Comparison of ENCODE assay signal across 22 mouse cellular contexts in genomic region chr19:55739713-55740112, GRCm38 (mm10). TPM values are rescaled to one million over a fixed set of nuclear protein-coding genes. Genes with fewer than 3 reads are reported as not detected.
DNase-seq lines count a peak whose midpoint lies in the region; ATAC-seq and TF ChIP-seq lines count a peak whose summit lies in the region.
"Had no signal": no experiment of that assay in that cellular context is flagged by ENCODE, and none has a peak within 500 bp of the region (broad histone marks: within the 10 kb centered on the region; RNA-seq: fewer than 3 reads in every experiment).

No protein-coding gene starts in this region.

- no peak overlapping the region for H3K4me3 ChIP-seq in forebrain, embryonic 14.5 days (ENCODE audit: low read depth, low read length)
- no peak overlapping the region for H3K4me3 ChIP-seq in forebrain, embryonic 16.5 days (replicated peaks; ENCODE audit: low read length)
- no peak overlapping the region for H3K4me3 ChIP-seq in midbrain, embryonic 10.5 days
- H3K4me3 ChIP-seq in midbrain, embryonic 11.5 days (ENCODE audit: low read depth, low read length), result no peak overlapping the region
- H3K4me3 ChIP-seq in midbrain, embryonic 13.5 days (replicated peaks), result no peak overlapping the region
- no peak overlapping the region for H3K4me3 ChIP-seq in midbrain, postnatal 0 days (ENCODE audit: low read depth, low read length)
- H3K4me3 ChIP-seq: embryonic facial prominence, embryonic 15.5 days; erythroblast, embryonic 14.5 days; forebrain, embryonic 10.5 days; forebrain, embryonic 15.5 days; heart, adult 2 months; heart, embryonic 15.5 days; hindbrain, embryonic 13.5 days had no signal

- peak; percentile 50 for DNase-seq in forebrain, embryonic 14.5 days (ENCODE audit: low spot score)
- no peak for DNase-seq in midbrain, embryonic 10.5 days (ENCODE audit: low spot score)
- no peak for DNase-seq in midbrain, embryonic 11.5 days (ENCODE audit: low spot score, missing footprints)
- no peak for DNase-seq in midbrain, postnatal 0 days (ENCODE audit: low spot score)
- DNase-seq in kidney, postnatal 4 days, result no peak
- no peak for DNase-seq in layer of hippocampus, postnatal 14 days (ENCODE audit: low spot score in 2 of 2)
- DNase-seq: adrenal gland, postnatal 10 days; cerebellum, adult 11-12 months; cerebellum, adult 9-10 months; cerebellum, postnatal 25 days; gastrocnemius, postnatal 14 days; heart, adult 2 months; heart, postnatal 14 days had no signal

- H3K27ac ChIP-seq in forebrain, embryonic 14.5 days (ENCODE audit: low read depth, low read length), result no peak overlapping the region
- no peak overlapping the region for H3K27ac ChIP-seq in forebrain, embryonic 16.5 days (ENCODE audit: low read length)
- 0 out of 2 replicates have a peak overlapping the region, but pooled peaks have one; percentile 13 for H3K27ac ChIP-seq in midbrain, embryonic 10.5 days (replicated peaks)
- H3K27ac ChIP-seq in midbrain, embryonic 11.5 days (ENCODE audit: low read depth, low read length), result no peak overlapping the region
- H3K27ac ChIP-seq in midbrain, embryonic 13.5 days, result peak overlapping the region; percentile 98
- H3K27ac ChIP-seq in midbrain, postnatal 0 days (ENCODE audit: low read depth, low read length), result 0 out of 2 replicates have a peak overlapping the region, but pooled peaks have one; percentile 1
- H3K27ac ChIP-seq: forebrain, embryonic 15.5 days; hindbrain, embryonic 13.5 days had no signal

- TF ChIP-seq CTCF in midbrain, postnatal 0 days (IDR thresholded peaks at IDR 0.05), result no peak

- WGBS in forebrain, embryonic 14.5 days, result 10% methylated on average over 4 of the region's 4 CpGs
- WGBS in forebrain, embryonic 16.5 days, result 17% methylated on average over 4 of the region's 4 CpGs
- 48% methylated on average over 4 of the region's 4 CpGs for WGBS in midbrain, embryonic 10.5 days
- 39% methylated on average over 4 of the region's 4 CpGs for WGBS in midbrain, embryonic 11.5 days
- WGBS in midbrain, embryonic 13.5 days, result 22% methylated on average over 4 of the region's 4 CpGs
- WGBS in midbrain, postnatal 0 days, result 20% methylated on average over 4 of the region's 4 CpGs

- no peaks in the 10 kb centered on the region for H3K27me3 ChIP-seq in forebrain, embryonic 14.5 days (replicated peaks; ENCODE audit: control insufficient read depth, insufficient read depth, low read length)
- no peaks in the 10 kb centered on the region for H3K27me3 ChIP-seq in forebrain, embryonic 16.5 days (replicated peaks; ENCODE audit: control insufficient read depth, insufficient read depth, low read length)
- no peaks in the 10 kb centered on the region for H3K27me3 ChIP-seq in midbrain, embryonic 10.5 days (ENCODE audit: low read depth, poor library complexity, severe bottlenecking)
- H3K27me3 ChIP-seq in midbrain, embryonic 11.5 days (ENCODE audit: control insufficient read depth, insufficient read depth, low read length), result no peaks in the 10 kb centered on the region
- no peaks in the 10 kb centered on the region for H3K27me3 ChIP-seq in midbrain, embryonic 13.5 days
- H3K27me3 ChIP-seq in midbrain, postnatal 0 days (ENCODE audit: insufficient read depth, low read length), result no peaks in the 10 kb centered on the region
- H3K27me3 ChIP-seq: embryonic facial prominence, embryonic 15.5 days; forebrain, embryonic 15.5 days; heart, embryonic 15.5 days had no signal

- ATAC-seq in forebrain, embryonic 14.5 days, result no peak
- ATAC-seq in forebrain, embryonic 16.5 days, result no peak
- no peak for ATAC-seq in midbrain, embryonic 11.5 days (ENCODE audit: low FRiP score)
- no peak for ATAC-seq in midbrain, embryonic 13.5 days
- ATAC-seq in midbrain, postnatal 0 days (ENCODE audit: low FRiP score), result no peak
- ATAC-seq: forebrain, embryonic 15.5 days had no signal

- no peak overlapping the region for H3K9ac ChIP-seq in forebrain, embryonic 14.5 days (ENCODE audit: low read length)
- no peak overlapping the region for H3K9ac ChIP-seq in forebrain, embryonic 16.5 days (replicated peaks; ENCODE audit: low read depth, low read length)
- H3K9ac ChIP-seq in midbrain, embryonic 11.5 days (ENCODE audit: low read length), result no peak overlapping the region
- H3K9ac ChIP-seq in midbrain, embryonic 13.5 days (replicated peaks), result no peak overlapping the region
- H3K9ac ChIP-seq in midbrain, postnatal 0 days (replicated peaks; ENCODE audit: low read length, poor library complexity, severe bottlenecking), result no peak overlapping the region
- H3K9ac ChIP-seq: embryonic facial prominence, embryonic 15.5 days; forebrain, embryonic 15.5 days; heart, embryonic 15.5 days; hindbrain, embryonic 13.5 days had no signal

- H3K4me1 ChIP-seq in forebrain, embryonic 14.5 days (ENCODE audit: control insufficient read depth, insufficient read depth, low read length), result peaks cover 9% of the 10 kb centered on the region; the same call in 1 of the 2 replicates
- peaks cover 32% of the 10 kb centered on the region for H3K4me1 ChIP-seq in forebrain, embryonic 16.5 days (replicated peaks; ENCODE audit: control insufficient read depth, insufficient read depth, low read length)
- H3K4me1 ChIP-seq in midbrain, embryonic 10.5 days, result peaks cover 34% of the 10 kb centered on the region
- peaks cover 7% of the 10 kb centered on the region for H3K4me1 ChIP-seq in midbrain, embryonic 11.5 days (ENCODE audit: control insufficient read depth, insufficient read depth, low read length)
- H3K4me1 ChIP-seq in midbrain, embryonic 13.5 days (replicated peaks), result peaks cover 35% of the 10 kb centered on the region
- H3K4me1 ChIP-seq in midbrain, postnatal 0 days (ENCODE audit: insufficient read depth, low read length), result 0 out of 2 replicates have a peak, but pooled peaks cover 2% of the 10 kb centered on the region

- no peak overlapping the region for H3K4me2 ChIP-seq in forebrain, embryonic 14.5 days (ENCODE audit: low read length)
- no peak overlapping the region for H3K4me2 ChIP-seq in forebrain, embryonic 16.5 days (ENCODE audit: low read length)
- no peak overlapping the region for H3K4me2 ChIP-seq in midbrain, embryonic 11.5 days
- no peak overlapping the region for H3K4me2 ChIP-seq in midbrain, embryonic 13.5 days (replicated peaks)
- H3K4me2 ChIP-seq in midbrain, postnatal 0 days (ENCODE audit: low read depth, low read length, poor library complexity, severe bottlenecking), result no peak overlapping the region
- H3K4me2 ChIP-seq: embryonic facial prominence, embryonic 15.5 days; forebrain, embryonic 15.5 days; heart, embryonic 11.5 days; heart, embryonic 15.5 days; hindbrain, embryonic 13.5 days had no signal

- no peaks in the 10 kb centered on the region for H3K36me3 ChIP-seq in forebrain, embryonic 14.5 days (ENCODE audit: control insufficient read depth, insufficient read depth, low read length)
- no peaks in the 10 kb centered on the region for H3K36me3 ChIP-seq in forebrain, embryonic 16.5 days (ENCODE audit: control insufficient read depth, insufficient read depth)
- H3K36me3 ChIP-seq in midbrain, embryonic 10.5 days, result no peaks in the 10 kb centered on the region
- H3K36me3 ChIP-seq in midbrain, embryonic 11.5 days (ENCODE audit: control insufficient read depth, insufficient read depth, low read length), result no peaks in the 10 kb centered on the region
- no peaks in the 10 kb centered on the region for H3K36me3 ChIP-seq in midbrain, embryonic 13.5 days
- no peaks in the 10 kb centered on the region for H3K36me3 ChIP-seq in midbrain, postnatal 0 days (ENCODE audit: insufficient read depth, low read length)
- H3K36me3 ChIP-seq: embryonic facial prominence, embryonic 15.5 days; forebrain, embryonic 10.5 days; forebrain, embryonic 15.5 days; heart, embryonic 15.5 days; hindbrain, embryonic 13.5 days had no signal

- H3K9me3 ChIP-seq in forebrain, embryonic 14.5 days (replicated peaks; ENCODE audit: control insufficient read depth, low read length), result no peaks in the 10 kb centered on the region
- no peaks in the 10 kb centered on the region for H3K9me3 ChIP-seq in forebrain, embryonic 16.5 days (ENCODE audit: control insufficient read depth, low read length)
- H3K9me3 ChIP-seq in midbrain, embryonic 10.5 days (replicated peaks), result no peaks in the 10 kb centered on the region
- H3K9me3 ChIP-seq in midbrain, embryonic 11.5 days (ENCODE audit: control insufficient read depth, low read length), result no peaks in the 10 kb centered on the region
- H3K9me3 ChIP-seq in midbrain, embryonic 13.5 days, result no peaks in the 10 kb centered on the region
- H3K9me3 ChIP-seq in midbrain, postnatal 0 days (ENCODE audit: low read length), result no peaks in the 10 kb centered on the region
- H3K9me3 ChIP-seq: embryonic facial prominence, embryonic 15.5 days; forebrain, embryonic 10.5 days; forebrain, embryonic 15.5 days; heart, embryonic 15.5 days; hindbrain, embryonic 13.5 days had no signal

RNA-seq across cellular contexts. Expression of gene Tcf7l2, which starts 1.9 kb away (rescaled TPM):
- 196 and 221 TPM in 2 replicates for polyA plus RNA-seq in forebrain, embryonic 14.5 days (2014; fragmentation: Nextera tagmentation; extraction: Ambion mirVana)
- polyA plus RNA-seq in forebrain, embryonic 16.5 days (2015; fragmentation: Nextera tagmentation; extraction: Ambion mirVana), result 26.5 and 58.7 TPM in 2 replicates
- 180 and 255 TPM in 2 replicates for polyA plus RNA-seq in midbrain, embryonic 10.5 days (2016; fragmentation: Nextera tagmentation; extraction: Ambion mirVana)
- polyA plus RNA-seq in midbrain, embryonic 11.5 days (2014; fragmentation: Nextera tagmentation; extraction: Ambion mirVana), result 379 and 401 TPM in 2 replicates
- polyA plus RNA-seq in midbrain, embryonic 13.5 days (2015; fragmentation: Nextera tagmentation; extraction: Ambion mirVana), result 584 and 798 TPM in 2 replicates
- 67.2 and 86.1 TPM in 2 replicates for total RNA-seq in midbrain, postnatal 0 days (2014; rRNA removed)
- polyA plus RNA-seq in midbrain, postnatal 0 days (2015; fragmentation: Nextera tagmentation; extraction: Ambion mirVana), result 763 and 861 TPM in 2 replicates
- total RNA-seq in layer of hippocampus, postnatal 14 days (2021), result 10 to 100 TPM; 21.5 to 43.3 TPM

Comparison
In these comparisons a context has a peak if more than half of its experiments do, and no peak if none do; other contexts are left out.
1. H3K27ac ChIP-seq: peak in midbrain, embryonic 10.5 days (single experiment), midbrain, embryonic 13.5 days (single experiment) and midbrain, postnatal 0 days (single experiment); none in forebrain, embryonic 14.5 days (single experiment), forebrain, embryonic 16.5 days (single experiment) and midbrain, embryonic 11.5 days (single experiment).